Mouse (Mus musculus) lung, embryonic 16.5 days (tissue): ENCODE measurements at regions not wholly inside any gene's neighbourhood (a gene's known extent, or its start where the extent isn't known, plus 50 kb on each side); places are given as distances from the start of the nearest gene placed in this dataset.

Source experiments
- ATAC-seq: fragments of 200-750 bp; cut with Nextera tagmentation; 2 replicates; pipeline ENCODE4 v1.8.0; 2017; ENCODE audit warnings: low read depth, mild to moderate bottlenecking, moderate library complexity
- H3K27ac ChIP-seq: fragments of 300-500 bp; sonication (generic); 2 replicates; pipeline ENCODE4 v1.5.1; 2014; ENCODE audit warnings: mild to moderate bottlenecking, control low read depth, low read length
- H3K27me3 ChIP-seq: fragments of 300-500 bp; sonication (generic); 2 replicates; pipeline ENCODE4 v1.6.1; 2014; ENCODE audit warnings: low read depth, low read length, mixed read lengths; ENCODE audit not compliant: control insufficient read depth, insufficient read depth
- H3K36me3 ChIP-seq: fragments of 300-500 bp; sonication (generic); 2 replicates; pipeline ENCODE4 v1.6.1; 2014; ENCODE audit warnings: low read length; ENCODE audit not compliant: control insufficient read depth, insufficient read depth
- H3K4me1 ChIP-seq: fragments of 300-500 bp; sonication (generic); replicated peaks from 2 replicates; pipeline ENCODE4 v1.6.1; 2014; ENCODE audit warnings: low read length, mixed read lengths; ENCODE audit not compliant: control insufficient read depth, insufficient read depth
- H3K4me2 ChIP-seq: fragments of 300-500 bp; sonication (generic); 2 replicates; pipeline ENCODE4 v1.6.1; 2014; ENCODE audit warnings: low read depth, low read length, control low read depth
- H3K4me3 ChIP-seq: fragments of 300-500 bp; sonication (generic); 2 replicates; pipeline ENCODE4 v1.5.1; 2014; ENCODE audit warnings: mild to moderate bottlenecking, low read length, control low read depth
- H3K9ac ChIP-seq: fragments of 300-500 bp; sonication (generic); 2 replicates; pipeline ENCODE4 v1.6.1; 2014; ENCODE audit warnings: low read length, control low read depth
- H3K9me3 ChIP-seq: fragments of 300-500 bp; sonication (generic); 2 replicates; pipeline ENCODE4 v1.6.1; 2016; ENCODE audit warnings: low read length; ENCODE audit not compliant: control insufficient read depth
- whole genome bisulfite sequencing: fragments of 180-500 bp; shearing (Covaris S2); extraction: QIAGEN DNeasy Blood & Tissue Kit; methylation state at CpG from one replicate; pipeline ENCODE4 v1.1.7; 2014; 5-methylcytosine and 5-hydroxymethylcytosine counted together

GRCm38 (mm10) chrX:162359767-162360545, 200.4 kb upstream of the Nhs start:
- no peak overlapping the region for H3K9ac ChIP-seq
- H3K9me3 ChIP-seq = no peaks in the 10 kb centered on the region
- 38% methylated on average over 9 of the region's 9 CpGs for WGBS
- peak; percentile 71 for ATAC-seq
- H3K4me1 ChIP-seq = no peaks in the 10 kb centered on the region
- H3K4me2 ChIP-seq = no peak overlapping the region
- 0 out of 2 replicates have a peak overlapping the region, but pooled peaks have one; percentile 27 for H3K27ac ChIP-seq
- no peaks in the 10 kb centered on the region for H3K36me3 ChIP-seq
- H3K27me3 ChIP-seq = 0 out of 2 replicates have a peak, but pooled peaks cover 2% of the 10 kb centered on the region
- H3K4me3 ChIP-seq = no peak overlapping the region

DNA sequence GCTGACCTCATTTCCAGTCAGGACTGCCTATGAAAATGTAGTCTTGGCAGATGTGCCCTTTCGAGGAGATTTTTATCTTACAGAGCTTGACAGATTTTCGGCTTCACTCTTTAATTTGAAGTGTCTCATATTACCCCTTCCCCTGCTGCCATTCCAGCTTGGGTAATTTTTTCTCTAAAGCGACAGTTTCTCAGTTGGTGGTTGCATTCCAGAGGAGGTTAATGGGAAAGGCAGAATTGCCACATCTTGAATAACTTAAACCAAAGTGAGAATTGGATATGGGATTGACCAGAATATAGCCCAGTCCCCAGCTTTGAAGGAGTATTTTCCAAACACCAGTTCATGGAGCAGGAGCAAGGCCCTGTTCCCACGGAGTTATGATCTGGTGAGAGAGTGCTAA, 188.8 kb upstream of the Nhs start:
- Histone ChIP-seq H3K4me2 (no peak overlapping the region), H3K36me3 (no peaks in the 10 kb centered on the region), H3K9ac (no peak overlapping the region), H3K4me3 (no peak overlapping the region), H3K4me1 (peaks cover 3% of the 10 kb centered on the region; the same call in 1 of the 2 replicates), H3K9me3 (no peaks in the 10 kb centered on the region), H3K27ac (0 out of 2 replicates have a peak overlapping the region, but pooled peaks have one; percentile 13), H3K27me3 (no peaks in the 10 kb centered on the region)
- ATAC-seq = 0 out of 2 replicates have a peak, but pooled peaks have one; percentile 31
- WGBS = 33% methylated on average over 4 of the region's 4 CpGs

DNA sequence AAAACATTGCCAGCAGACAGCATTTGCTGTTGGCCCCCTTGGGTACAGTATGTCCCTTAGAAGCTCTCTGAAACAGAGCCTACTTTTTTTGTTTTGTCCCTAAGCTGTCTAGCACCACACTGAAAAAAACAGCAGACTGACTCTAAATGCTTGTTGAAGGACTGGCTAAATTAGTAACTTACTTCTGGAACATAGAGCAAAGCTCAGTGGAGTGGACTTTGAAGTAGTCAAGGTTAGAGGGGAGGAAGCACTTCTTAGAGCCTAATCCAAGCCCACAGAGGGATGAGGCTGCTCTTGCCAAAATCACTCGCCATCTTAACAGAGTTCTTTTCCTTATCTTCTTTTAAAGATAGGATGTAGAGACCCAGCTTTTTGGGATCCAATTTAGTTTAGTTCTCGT, 188.4 kb upstream of the Nhs start:
- peaks cover 3% of the 10 kb centered on the region; the same call in 1 of the 2 replicates for H3K4me1 ChIP-seq
- 0 out of 2 replicates have a peak overlapping the region, but pooled peaks have one; percentile 13 for H3K27ac ChIP-seq
- H3K9ac ChIP-seq = no peak overlapping the region
- H3K27me3 ChIP-seq = no peaks in the 10 kb centered on the region
- H3K4me3 ChIP-seq = no peak overlapping the region
- no peak overlapping the region for H3K4me2 ChIP-seq
- no peak for ATAC-seq
- WGBS = 40% methylated on average over 2 of the region's 2 CpGs
- no peaks in the 10 kb centered on the region for H3K9me3 ChIP-seq
- no peaks in the 10 kb centered on the region for H3K36me3 ChIP-seq

DNA sequence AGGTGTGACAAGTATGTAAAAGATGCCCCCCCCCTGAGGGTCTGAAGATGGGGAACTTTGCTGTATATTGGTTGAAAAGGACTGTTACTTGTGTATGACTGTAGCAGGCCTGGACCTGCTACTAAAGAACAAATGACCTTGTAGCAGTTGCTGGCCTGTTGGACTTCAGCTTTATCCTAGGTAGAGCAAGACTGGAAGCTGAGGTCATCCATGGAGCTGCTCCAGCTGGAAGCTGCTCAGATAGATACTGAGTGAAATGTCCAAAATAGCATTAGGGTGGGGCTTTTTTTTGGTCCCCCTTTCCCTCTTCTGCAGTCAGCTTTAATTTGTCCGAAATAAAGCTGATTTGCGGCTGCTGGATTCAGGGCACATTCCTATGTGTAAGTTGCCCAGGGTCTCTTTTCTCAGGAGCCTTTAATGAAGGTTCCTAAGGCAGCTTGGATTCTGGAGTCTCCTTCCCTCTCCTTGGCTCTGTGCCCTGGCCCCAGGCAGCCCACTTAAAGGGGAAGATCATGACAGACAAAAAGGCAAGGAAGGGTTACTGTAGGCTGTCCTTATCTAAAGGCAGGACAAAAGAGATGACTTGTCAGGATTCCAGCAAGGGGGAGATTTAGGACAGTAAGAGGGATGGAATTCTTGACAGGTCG, 186.1 kb upstream of the Nhs start:
- Histone ChIP-seq H3K4me2 (no peak overlapping the region), H3K36me3 (no peaks in the 10 kb centered on the region), H3K27ac (no peak overlapping the region), H3K9ac (no peak overlapping the region), H3K9me3 (no peaks in the 10 kb centered on the region), H3K4me1 (peaks cover 3% of the 10 kb centered on the region; the same call in 1 of the 2 replicates), H3K4me3 (no peak overlapping the region), H3K27me3 (no peaks in the 10 kb centered on the region)
- WGBS = 51% methylated on average over 3 of the region's 3 CpGs
- 0 out of 2 replicates have a peak, but pooled peaks have one; percentile 36 for ATAC-seq

DNA sequence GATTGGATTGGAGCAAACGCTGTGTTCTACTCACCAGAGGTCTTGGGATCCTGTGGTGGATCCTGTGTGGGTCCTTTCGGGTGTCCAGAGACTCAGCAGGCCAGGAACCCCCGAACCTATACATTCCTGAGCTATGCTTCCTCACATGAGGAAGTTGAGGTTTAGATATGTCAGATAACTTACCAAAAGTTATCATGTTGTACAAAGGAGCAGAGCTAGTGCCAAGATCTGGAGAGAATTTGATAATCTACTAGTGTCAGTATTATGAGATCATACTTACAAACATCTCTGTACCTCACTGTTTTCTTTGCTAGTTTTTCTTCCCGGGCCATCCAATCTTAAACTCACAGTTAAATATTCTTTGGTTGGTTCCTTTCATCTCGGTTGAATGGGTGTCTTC, 172.6 kb upstream of the Nhs start:
- Histone ChIP-seq H3K4me1 (no peaks in the 10 kb centered on the region), H3K9me3 (no peaks in the 10 kb centered on the region), H3K4me2 (no peak overlapping the region), H3K9ac (no peak overlapping the region), H3K4me3 (no peak overlapping the region), H3K36me3 (no peaks in the 10 kb centered on the region), H3K27ac (no peak overlapping the region), H3K27me3 (no peaks in the 10 kb centered on the region)
- no peak for ATAC-seq
- 80% methylated on average over 5 of the region's 5 CpGs for WGBS

- Histone ChIP-seq H3K36me3 (no peaks in the 10 kb centered on the region), H3K4me1 (no peaks in the 10 kb centered on the region), H3K9ac (no peak overlapping the region), H3K4me2 (no peak overlapping the region), H3K4me3 (no peak overlapping the region), H3K27me3 (no peaks in the 10 kb centered on the region; the same call in none of the 2 replicates), H3K9me3 (no peaks in the 10 kb centered on the region), H3K27ac (no peak overlapping the region)
- WGBS = 60% methylated on average over 2 of the region's 2 CpGs
- ATAC-seq = no peak
These were observed 148.1 kb upstream of the Nhs start for GRCm38 (mm10) chrX:162307646-162308045.

DNA sequence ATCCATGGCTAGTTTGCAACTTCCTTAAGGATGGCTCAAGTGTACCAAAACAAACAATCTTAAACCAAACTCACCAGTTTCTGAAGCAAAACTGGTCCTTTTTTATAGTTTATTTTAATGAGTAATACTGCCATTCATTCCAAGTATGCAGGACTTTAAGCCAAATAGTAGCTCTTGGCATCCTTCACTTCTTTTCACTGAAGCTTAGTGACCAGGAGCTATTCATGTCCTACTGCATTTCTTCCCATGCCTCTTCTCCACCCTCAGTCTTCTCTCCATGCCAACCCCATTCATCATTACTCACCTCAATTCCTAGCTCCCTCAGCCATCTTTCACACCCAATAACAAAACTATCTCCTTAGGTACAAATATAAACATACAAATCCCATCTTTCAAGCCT, 144.6 kb upstream of the Nhs start:
- Histone ChIP-seq H3K27ac (no peak overlapping the region), H3K36me3 (no peaks in the 10 kb centered on the region), H3K27me3 (no peaks in the 10 kb centered on the region; the same call in none of the 2 replicates), H3K4me2 (no peak overlapping the region), H3K4me3 (no peak overlapping the region), H3K9ac (no peak overlapping the region), H3K9me3 (no peaks in the 10 kb centered on the region), H3K4me1 (no peaks in the 10 kb centered on the region)
- no peak for ATAC-seq

DNA sequence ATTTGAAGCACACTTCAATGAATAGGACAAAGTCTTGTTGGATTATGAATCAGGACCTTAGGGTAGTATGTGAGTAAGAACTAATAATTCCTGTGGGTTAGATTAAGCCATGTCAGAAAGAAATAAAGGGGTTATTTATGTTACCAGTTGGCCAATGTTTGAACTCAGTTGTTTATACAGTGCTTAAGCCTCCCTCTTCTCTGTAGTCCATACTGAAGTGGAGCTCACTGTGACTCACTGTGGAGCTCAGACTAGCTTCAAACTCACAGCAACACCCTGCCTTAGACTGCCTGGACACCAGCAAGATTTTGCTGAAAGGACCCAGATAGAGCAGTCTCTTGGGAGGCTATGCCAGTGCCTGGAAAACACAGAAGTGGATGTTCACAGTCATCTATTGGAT, 143.3 kb upstream of the Nhs start:
- no peaks in the 10 kb centered on the region for H3K4me1 ChIP-seq
- no peak overlapping the region for H3K27ac ChIP-seq
- H3K9me3 ChIP-seq = no peaks in the 10 kb centered on the region
- H3K4me3 ChIP-seq = no peak overlapping the region
- no peak for ATAC-seq
- no peaks in the 10 kb centered on the region for H3K36me3 ChIP-seq
- no peak overlapping the region for H3K9ac ChIP-seq
- H3K27me3 ChIP-seq = no peaks in the 10 kb centered on the region; the same call in none of the 2 replicates
- no peak overlapping the region for H3K4me2 ChIP-seq

DNA sequence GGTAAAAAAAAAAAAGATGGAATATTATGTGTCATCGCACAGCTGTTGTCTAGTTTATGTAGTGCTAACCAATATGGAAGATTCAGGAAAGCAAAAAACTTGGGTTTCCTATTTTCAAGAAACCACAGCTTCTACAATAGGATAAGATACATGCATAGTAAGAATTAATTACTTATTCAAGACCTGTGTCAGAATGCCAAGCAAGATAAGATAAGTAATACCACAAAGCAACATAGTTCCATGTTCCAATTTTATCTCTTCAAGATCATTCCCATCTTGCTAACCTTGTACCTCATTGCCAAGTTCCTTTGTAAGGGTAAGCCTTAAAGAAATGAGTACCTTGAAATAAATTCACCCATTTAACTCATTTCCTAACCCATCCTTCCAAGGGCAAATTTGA, 131.7 kb upstream of the Nhs start:
- no peak overlapping the region for H3K4me3 ChIP-seq
- WGBS = 95% methylated on average over 1 of the region's 1 CpGs
- H3K4me1 ChIP-seq = no peaks in the 10 kb centered on the region
- no peaks in the 10 kb centered on the region for H3K27me3 ChIP-seq
- no peaks in the 10 kb centered on the region for H3K36me3 ChIP-seq
- ATAC-seq = no peak
- H3K4me2 ChIP-seq = no peak overlapping the region
- no peaks in the 10 kb centered on the region for H3K9me3 ChIP-seq
- no peak overlapping the region for H3K9ac ChIP-seq
- no peak overlapping the region for H3K27ac ChIP-seq
